Mouse (Mus musculus) kidney, embryonic 15.5 days (tissue): ENCODE measurements at regions not wholly inside any gene's neighbourhood (a gene's known extent, or its start where the extent isn't known, plus 50 kb on each side); places are given as distances from the start of the nearest gene placed in this dataset.
"Not testable (repeated sequence)": the region's sequence is repeated elsewhere in the genome, so short reads cannot be mapped to it uniquely, and the experiment has no call there.

Experiments used
- ATAC-seq: fragments of 200-750 bp; cut with Nextera tagmentation; replicated peaks from 2 replicates; pipeline ENCODE4 v1.8.0; 2017; ENCODE audit warnings: moderate TSS enrichment; ENCODE audit not compliant: low FRiP score
- H3K27ac ChIP-seq: fragments of 300-500 bp; sonication (generic); 2 replicates; pipeline ENCODE4 v1.5.1; 2015; ENCODE audit warnings: mild to moderate bottlenecking, inconsistent platforms
- H3K27me3 ChIP-seq: fragments of 300-500 bp; sonication (generic); 2 replicates; pipeline ENCODE4 v1.6.1; 2015; ENCODE audit warnings: inconsistent platforms
- H3K36me3 ChIP-seq: fragments of 300-500 bp; sonication (generic); 2 replicates; pipeline ENCODE4 v1.6.1; 2015; ENCODE audit warnings: inconsistent platforms
- H3K4me1 ChIP-seq: fragments of 300-500 bp; sonication (generic); 2 replicates; pipeline ENCODE4 v1.6.1; 2015; ENCODE audit warnings: inconsistent platforms
- H3K4me2 ChIP-seq: fragments of 300-500 bp; sonication (generic); 2 replicates; pipeline ENCODE4 v1.6.1; 2015; ENCODE audit warnings: moderate library complexity, mild to moderate bottlenecking, inconsistent platforms
- H3K4me3 ChIP-seq: fragments of 300-500 bp; sonication (generic); replicated peaks from 2 replicates; pipeline ENCODE4 v1.5.1; 2015; ENCODE audit warnings: mild to moderate bottlenecking, inconsistent platforms
- H3K9ac ChIP-seq: fragments of 300-500 bp; sonication (generic); 2 replicates; pipeline ENCODE4 v1.6.1; 2015; ENCODE audit warnings: mild to moderate bottlenecking, inconsistent platforms
- H3K9me3 ChIP-seq: fragments of 300-500 bp; sonication (generic); replicated peaks from 2 replicates; pipeline ENCODE4 v1.6.1; 2016; ENCODE audit warnings: inconsistent platforms
- WGBS: fragments of 180-500 bp; shearing (Covaris S2); methylation state at CpG from one replicate; pipeline ENCODE4 v1.1.7; 2015; ENCODE audit warnings: mixed read lengths; 5-methylcytosine and 5-hydroxymethylcytosine counted together

DNA sequence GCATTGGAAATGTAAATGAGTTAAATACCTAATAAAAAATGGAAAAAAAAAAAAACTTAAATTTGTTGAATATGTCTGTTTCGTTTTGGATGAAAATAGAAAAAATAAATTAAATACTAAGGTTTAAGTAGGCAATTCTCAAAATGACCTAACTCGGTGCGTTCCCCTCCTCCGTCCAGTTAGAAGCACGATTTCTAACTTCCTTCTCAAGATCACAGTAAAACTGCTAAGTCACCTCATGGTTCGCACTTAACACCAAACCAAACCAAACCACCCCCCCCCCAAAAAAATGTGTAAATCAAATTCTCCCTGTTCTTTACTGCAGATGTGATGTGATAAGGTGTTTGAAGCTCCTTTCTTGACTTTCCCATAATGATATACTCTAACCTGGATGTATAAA lies 296.8 kb downstream of the Rprm start:
- H3K9ac ChIP-seq, ATAC-seq, H3K4me2 ChIP-seq, H3K27me3 ChIP-seq, H3K4me1 ChIP-seq, H3K9me3 ChIP-seq, H3K27ac ChIP-seq, H3K36me3 ChIP-seq, H3K4me3 ChIP-seq: not testable (repeated sequence)
- 83% methylated on average over 2 of the region's 6 CpGs for WGBS

DNA sequence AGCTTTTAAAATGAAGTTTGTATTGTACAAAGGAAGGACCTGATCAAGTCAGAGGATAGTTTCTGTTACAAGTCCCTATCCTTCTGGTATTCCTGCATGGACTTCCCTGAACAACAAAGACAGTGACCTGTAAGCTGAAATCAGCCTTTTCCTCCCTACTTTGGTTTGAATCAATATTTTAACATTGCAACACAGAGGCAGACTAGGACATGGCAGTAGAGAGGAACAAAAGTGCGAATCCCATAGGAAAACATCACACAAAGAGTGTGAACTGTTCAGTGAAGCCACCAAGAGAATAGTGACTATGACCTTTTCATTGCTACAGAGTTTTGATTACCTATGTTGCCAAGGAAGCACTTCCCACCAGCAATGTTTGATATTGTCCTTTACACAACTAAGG lies 288.7 kb downstream of the Rprm start:
- WGBS, result 79% methylated on average over 1 of the region's 1 CpGs
- Histone ChIP-seq H3K36me3 (no peaks in the 10 kb centered on the region), H3K27me3 (no peaks in the 10 kb centered on the region), H3K4me2 (no peak overlapping the region), H3K27ac (no peak overlapping the region), H3K9ac (no peak overlapping the region), H3K9me3 (no peaks in the 10 kb centered on the region), H3K4me1 (no peaks in the 10 kb centered on the region), H3K4me3 (no peak overlapping the region)
- no peak for ATAC-seq

DNA sequence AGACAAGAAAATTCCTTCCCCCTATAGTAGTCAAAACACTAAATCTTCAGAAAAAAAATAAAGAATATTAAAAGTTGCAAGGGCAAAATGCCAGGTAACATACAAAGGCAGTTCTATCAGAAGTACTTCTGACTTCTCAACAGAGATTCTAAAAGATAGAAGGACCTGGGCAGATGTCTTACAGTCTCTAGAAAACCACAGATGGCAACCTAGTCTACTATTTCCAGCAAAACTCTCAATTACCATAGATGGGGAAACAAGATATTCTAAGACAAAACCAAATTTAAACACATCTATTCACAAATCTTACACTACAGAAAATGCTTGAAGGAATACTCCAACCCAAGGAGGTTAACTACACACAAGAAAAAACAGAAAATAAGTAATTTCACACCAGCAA lies 281.7 kb downstream of the Rprm start:
- Histone ChIP-seq H3K4me3 (no peak overlapping the region), H3K4me2 (no peak overlapping the region), H3K27ac (no peak overlapping the region), H3K9me3 (no peaks in the 10 kb centered on the region), H3K36me3 (no peaks in the 10 kb centered on the region), H3K27me3 (no peaks in the 10 kb centered on the region), H3K4me1 (no peaks in the 10 kb centered on the region), H3K9ac (no peak overlapping the region)
- no peak for ATAC-seq

DNA sequence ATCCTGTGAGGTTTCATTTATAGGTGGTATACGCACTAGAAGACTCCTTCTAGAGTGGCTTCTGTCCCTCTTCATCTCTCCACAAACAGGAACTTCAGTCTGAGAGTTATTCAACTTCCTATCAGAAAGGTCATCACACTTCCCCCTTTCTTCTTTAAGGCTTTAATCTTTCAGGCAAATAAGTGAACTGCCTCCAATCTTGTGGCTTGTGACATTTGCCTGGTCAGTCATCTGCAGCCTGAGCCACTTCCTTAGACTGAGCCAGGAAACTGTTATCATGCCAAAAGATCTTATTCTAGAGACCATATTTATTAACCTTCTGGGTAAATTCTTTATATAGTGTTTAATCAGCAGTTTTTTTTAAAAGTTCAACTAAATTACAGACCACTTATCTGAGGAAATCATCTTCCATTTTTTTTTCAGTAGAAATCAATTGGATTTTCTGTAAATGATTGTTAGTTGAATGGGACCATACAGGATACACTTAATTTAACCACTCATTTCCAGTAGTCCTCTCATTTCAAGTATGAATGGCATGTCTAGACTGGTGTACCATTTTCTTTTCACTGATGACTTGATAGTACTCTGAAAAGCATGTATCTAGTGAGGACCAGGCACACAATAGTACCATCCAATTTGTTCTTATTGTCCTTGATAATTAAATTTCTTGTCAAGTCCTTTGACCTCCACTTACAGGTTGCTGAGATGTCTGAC lies 234.4 kb downstream of the Rprm start:
- H3K9me3 ChIP-seq, result no peaks in the 10 kb centered on the region
- H3K9ac ChIP-seq, result no peak overlapping the region
- H3K27me3 ChIP-seq, result no peaks in the 10 kb centered on the region
- no peaks in the 10 kb centered on the region for H3K4me1 ChIP-seq
- WGBS, result 63% methylated on average over 1 of the region's 1 CpGs
- no peaks in the 10 kb centered on the region for H3K36me3 ChIP-seq
- peak; percentile 79 for ATAC-seq
- H3K4me2 ChIP-seq, result 0 out of 2 replicates have a peak overlapping the region, but pooled peaks have one; percentile 9
- peak overlapping the region; percentile 68; the same call in 1 of the 2 replicates for H3K27ac ChIP-seq
- H3K4me3 ChIP-seq, result no peak overlapping the region
